Mouse (Mus musculus): ENCODE measurements around the gene Sgsm2.

- no peak for TF ChIP-seq CTCF (IDR thresholded peaks at IDR 0.05; ENCODE audit: low read depth)
- no peak for TF ChIP-seq EP300 (IDR thresholded peaks at IDR 0.05; ENCODE audit: low read depth)
Measured at GRCm38 (mm10) chr11:74835593-74836224, 61.2 kb downstream of the Sgsm2 start.

Data from heart, postnatal 0 days (tissue).